Mouse (Mus musculus): ENCODE measurements around the gene Capn10. TPM values are rescaled to one million over a fixed set of nuclear protein-coding genes. Genes with fewer than 3 reads are reported as not detected.

The Capn10 gene
- polyA plus RNA-seq (2016; fragmentation: Nextera tagmentation; extraction: Ambion mirVana) = 55.2 TPM in 2 replicates

DNA sequence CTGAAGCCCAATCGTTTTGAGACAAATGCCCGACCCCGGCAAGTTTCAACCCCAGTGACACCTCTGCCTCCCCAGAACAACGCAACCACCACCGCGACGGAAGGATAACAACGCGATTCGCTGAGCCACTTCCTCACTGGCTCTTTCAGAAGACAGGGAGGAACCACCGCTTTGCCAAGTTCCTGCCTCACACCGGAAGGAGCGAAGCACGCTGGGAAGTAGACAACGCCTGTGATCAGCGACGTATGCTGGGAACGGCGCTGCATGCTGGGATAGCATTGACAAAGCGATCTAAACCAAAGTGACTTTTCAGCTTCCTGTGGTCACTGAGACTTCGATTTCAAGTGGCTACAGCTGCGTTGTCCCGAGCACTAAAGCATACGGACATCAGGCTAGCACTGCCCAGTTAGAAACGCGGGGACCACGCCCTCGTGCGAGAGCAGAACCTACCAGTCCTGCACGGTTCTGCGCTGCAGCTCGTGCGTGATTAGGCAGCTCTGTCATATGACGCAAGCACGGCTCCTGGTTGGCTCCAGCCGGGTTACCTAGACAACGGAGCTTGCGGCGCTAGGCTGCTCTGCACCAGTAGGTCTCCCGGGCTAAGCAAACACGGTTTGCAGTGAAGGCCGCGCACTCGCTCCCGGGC lies at the start of gene Capn10:
Gene Capn10 (plus strand): TSS at position 195 of the 646 bp plus-strand sequence.
- peak within 1 kb of the TSS; percentile 67 for H3K4me2 ChIP-seq (replicated peaks)
- peak within 1 kb of the TSS; percentile 85 for H3K9ac ChIP-seq (replicated peaks)
- H3K36me3 ChIP-seq = peaks cover 14% of the 10 kb centered on the region
- peaks cover 15% of the 10 kb centered on the region; the same call in 1 of the 2 replicates for H3K27me3 ChIP-seq
- H3K9me3 ChIP-seq = no peaks in the 10 kb centered on the region
- WGBS = under 1% methylated on average over 45 of the region's 45 CpGs
- H3K4me3 ChIP-seq = peak within 1 kb of the TSS; percentile 82
- peaks cover 27% of the 10 kb centered on the region for H3K4me1 ChIP-seq
- peak; percentile 100 for ATAC-seq (ENCODE audit: low FRiP score, low read depth)
- peak within 1 kb of the TSS; percentile 97 for H3K27ac ChIP-seq (replicated peaks)

DNA sequence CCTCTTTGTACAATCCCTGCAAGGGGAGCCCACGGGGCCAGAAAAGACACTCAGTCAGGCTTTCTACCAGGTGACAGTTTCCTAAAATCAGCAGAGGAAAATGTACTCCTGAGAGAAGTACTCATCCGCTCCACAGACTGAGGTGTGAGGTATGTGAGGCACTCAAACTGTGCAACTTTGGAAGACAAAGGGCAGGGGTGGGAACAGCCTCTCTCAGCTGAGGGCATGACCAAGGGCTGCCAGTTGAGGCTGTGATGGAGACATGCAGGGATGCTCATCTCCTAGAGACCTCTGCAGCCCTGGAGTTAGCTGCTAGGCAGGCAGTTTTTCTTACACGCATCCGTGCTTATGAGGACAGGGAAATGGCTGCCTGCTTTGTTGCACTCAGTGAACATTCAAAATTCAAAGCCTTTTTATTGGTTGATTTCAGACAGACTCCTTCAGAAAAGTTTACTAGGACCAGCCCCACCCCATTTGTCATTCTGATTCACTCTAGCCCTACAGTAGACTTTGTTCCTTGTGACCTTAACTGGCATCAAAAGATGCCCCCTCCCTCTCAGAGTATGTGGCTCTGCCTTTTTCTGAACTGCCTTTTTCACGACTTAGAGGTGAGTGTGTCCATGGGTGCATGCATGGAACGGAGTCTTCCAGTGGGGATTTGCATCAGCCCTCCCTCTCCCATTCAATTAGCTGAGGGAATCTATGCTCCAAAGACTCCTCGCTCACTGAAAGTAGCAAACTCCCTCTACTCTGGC lies 45.1 kb upstream of the Capn10 start:
- Histone ChIP-seq H3K27ac (replicated peaks) (no peak overlapping the region), H3K4me3 (no peak overlapping the region), H3K27me3 (no peaks in the 10 kb centered on the region), H3K9ac (replicated peaks) (no peak overlapping the region), H3K4me1 (no peaks in the 10 kb centered on the region), H3K9me3 (no peaks in the 10 kb centered on the region), H3K4me2 (replicated peaks) (no peak overlapping the region), H3K36me3 (no peaks in the 10 kb centered on the region)
- 72% methylated on average over 7 of the region's 7 CpGs for WGBS
- no peak for ATAC-seq (ENCODE audit: low FRiP score, low read depth)

DNA sequence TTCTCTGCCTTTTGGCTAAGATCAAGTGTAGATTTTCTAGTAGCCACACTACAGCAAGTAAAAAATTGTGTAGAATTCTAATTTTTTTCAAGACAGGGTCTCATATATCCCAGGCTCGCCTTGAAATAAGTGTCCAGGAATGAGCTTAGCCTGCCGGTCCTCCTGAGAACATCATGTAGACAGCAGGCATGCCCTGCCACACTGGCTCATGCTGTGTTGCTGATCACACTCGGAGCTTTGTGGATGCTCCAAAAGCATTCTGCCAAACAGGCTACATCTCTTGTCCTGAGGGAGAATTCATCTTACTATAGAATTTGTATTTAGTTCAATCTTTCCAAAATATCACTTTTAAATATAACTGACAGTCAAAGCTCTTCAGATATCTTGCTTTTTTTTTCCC lies 41.4 kb upstream of the Capn10 start:
- WGBS = 64% methylated on average over 3 of the region's 3 CpGs
- ATAC-seq (ENCODE audit: low FRiP score, low read depth) = no peak

DNA sequence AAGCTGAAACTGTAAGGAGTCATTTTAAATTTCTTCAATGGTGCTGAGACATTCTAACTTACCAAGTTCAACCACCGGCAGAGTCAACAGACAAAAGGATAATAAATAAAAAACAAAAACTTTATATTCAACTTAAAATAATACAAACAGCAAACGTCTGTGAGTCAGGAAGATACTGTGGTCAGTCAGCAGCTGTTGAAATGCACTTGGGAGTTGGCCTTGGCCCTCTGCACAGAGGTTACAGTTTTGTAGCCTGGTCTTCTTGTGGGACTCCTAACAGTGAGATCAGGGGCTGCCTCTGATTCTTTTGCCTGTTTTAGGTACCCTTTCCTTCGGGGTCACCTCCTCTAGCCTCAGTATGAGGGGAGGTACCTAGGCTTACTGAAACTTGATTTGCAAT lies 40.3 kb upstream of the Capn10 start:
- no peaks in the 10 kb centered on the region for H3K4me1 ChIP-seq
- no peak overlapping the region for H3K27ac ChIP-seq (replicated peaks)
- no peaks in the 10 kb centered on the region for H3K36me3 ChIP-seq
- no peak for ATAC-seq (ENCODE audit: low FRiP score, low read depth)
- no peak overlapping the region for H3K4me2 ChIP-seq (replicated peaks)
- no peak overlapping the region for H3K9ac ChIP-seq (replicated peaks)
- H3K9me3 ChIP-seq = no peaks in the 10 kb centered on the region
- H3K4me3 ChIP-seq = no peak overlapping the region
- WGBS = 73% methylated on average over 3 of the region's 3 CpGs
- H3K27me3 ChIP-seq = 0 out of 2 replicates have a peak, but pooled peaks cover 8% of the 10 kb centered on the region

More for the DNA sequence above, 41.4 kb upstream of the Capn10 start:
- Histone ChIP-seq H3K27ac (replicated peaks) (no peak overlapping the region), H3K27me3 (0 out of 2 replicates have a peak, but pooled peaks cover 8% of the 10 kb centered on the region), H3K4me1 (no peaks in the 10 kb centered on the region), H3K9ac (replicated peaks) (no peak overlapping the region), H3K4me2 (replicated peaks) (no peak overlapping the region), H3K4me3 (no peak overlapping the region), H3K9me3 (no peaks in the 10 kb centered on the region), H3K36me3 (no peaks in the 10 kb centered on the region)

DNA sequence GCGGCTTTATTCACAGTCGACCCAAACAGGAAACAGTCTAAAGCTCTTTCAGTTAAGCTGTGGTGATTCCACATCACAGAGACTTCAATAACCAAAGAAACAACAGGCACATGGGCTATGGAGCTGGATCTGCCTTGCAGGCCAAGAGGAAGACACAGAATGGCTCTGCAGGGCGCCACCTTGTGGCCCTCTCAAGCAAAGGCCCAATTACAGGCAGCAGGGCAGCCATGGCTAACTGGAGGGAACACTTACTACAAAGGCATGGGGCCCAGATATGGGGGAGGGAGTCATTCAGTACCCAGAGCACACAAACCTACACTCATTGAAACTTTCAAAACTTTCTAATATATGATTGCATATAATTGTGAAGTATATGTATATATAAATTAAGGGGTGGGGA lies 39.1 kb upstream of the Capn10 start:
- Histone ChIP-seq H3K9ac (replicated peaks) (no peak overlapping the region), H3K4me3 (no peak overlapping the region), H3K27me3 (peaks cover 17% of the 10 kb centered on the region; the same call in 1 of the 2 replicates), H3K4me2 (replicated peaks) (no peak overlapping the region), H3K27ac (replicated peaks) (no peak overlapping the region), H3K36me3 (no peaks in the 10 kb centered on the region), H3K4me1 (no peaks in the 10 kb centered on the region), H3K9me3 (no peaks in the 10 kb centered on the region)
- WGBS = 8% methylated on average over 3 of the region's 3 CpGs
- ATAC-seq (ENCODE audit: low FRiP score, low read depth) = peak; percentile 70

DNA sequence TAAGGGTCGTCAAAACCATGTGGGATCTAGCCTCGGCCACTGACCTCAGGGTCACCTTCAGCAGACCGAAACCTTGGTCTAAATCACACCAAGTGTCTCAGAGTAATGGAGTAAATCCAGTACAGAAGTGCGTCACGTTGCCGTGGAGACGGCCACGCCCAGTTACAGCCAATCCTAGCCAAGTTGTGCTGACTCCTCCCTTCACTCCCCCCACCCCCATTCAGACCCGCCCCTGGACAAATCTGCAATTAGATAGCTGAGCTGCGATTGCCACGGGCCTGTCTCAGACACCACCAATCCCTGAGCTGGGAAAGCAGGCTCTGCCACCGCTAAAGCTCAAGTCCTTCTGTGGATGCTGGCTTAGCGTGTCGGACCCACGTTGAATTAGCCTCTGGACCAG lies 31.4 kb upstream of the Capn10 start, which contains the start of gene Ankmy1:
Gene Ankmy1 (minus strand): TSS at position 121 of the 400 bp plus-strand sequence.
- Histone ChIP-seq H3K36me3 (no peaks in the 10 kb centered on the region), H3K27ac (replicated peaks) (no peak within 1 kb of the TSS), H3K27me3 (peaks cover 29% of the 10 kb centered on the region), H3K4me3 (peak within 1 kb of the TSS; percentile 30), H3K9ac (replicated peaks) (no peak within 1 kb of the TSS), H3K4me1 (peaks cover 17% of the 10 kb centered on the region), H3K9me3 (no peaks in the 10 kb centered on the region), H3K4me2 (replicated peaks) (peak within 1 kb of the TSS; percentile 50)
- WGBS = 1% methylated on average over 15 of the region's 15 CpGs
- peak; percentile 39 for ATAC-seq (ENCODE audit: low FRiP score, low read depth)

DNA sequence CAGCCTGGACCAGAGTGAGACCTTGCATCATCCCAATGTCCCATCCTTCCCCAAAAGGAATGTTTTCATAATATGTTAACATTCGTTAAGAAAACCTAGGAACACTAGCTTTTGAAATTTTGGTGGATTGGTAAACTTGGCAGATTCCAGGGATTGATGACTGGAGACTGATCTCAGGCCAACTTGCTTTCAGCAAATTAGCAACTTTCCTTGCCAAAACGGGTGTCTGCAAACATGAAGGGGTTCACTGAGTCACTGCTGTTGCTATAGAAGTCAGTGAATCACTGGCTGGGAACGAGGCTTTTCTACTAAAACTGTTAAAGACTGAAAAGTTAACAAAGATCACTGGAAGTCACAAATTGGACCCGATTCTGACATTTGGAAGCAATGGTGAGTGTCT lies 30.5 kb upstream of the Capn10 start:
- no peak overlapping the region for H3K4me2 ChIP-seq (replicated peaks)
- no peaks in the 10 kb centered on the region for H3K9me3 ChIP-seq
- ATAC-seq (ENCODE audit: low FRiP score, low read depth) = no peak
- H3K36me3 ChIP-seq = no peaks in the 10 kb centered on the region
- WGBS = 79% methylated on average over 4 of the region's 4 CpGs
- H3K4me1 ChIP-seq = peaks cover 21% of the 10 kb centered on the region
- H3K4me3 ChIP-seq = no peak overlapping the region
- no peak overlapping the region for H3K9ac ChIP-seq (replicated peaks)
- no peak overlapping the region for H3K27ac ChIP-seq (replicated peaks)
- peaks cover 37% of the 10 kb centered on the region for H3K27me3 ChIP-seq

DNA sequence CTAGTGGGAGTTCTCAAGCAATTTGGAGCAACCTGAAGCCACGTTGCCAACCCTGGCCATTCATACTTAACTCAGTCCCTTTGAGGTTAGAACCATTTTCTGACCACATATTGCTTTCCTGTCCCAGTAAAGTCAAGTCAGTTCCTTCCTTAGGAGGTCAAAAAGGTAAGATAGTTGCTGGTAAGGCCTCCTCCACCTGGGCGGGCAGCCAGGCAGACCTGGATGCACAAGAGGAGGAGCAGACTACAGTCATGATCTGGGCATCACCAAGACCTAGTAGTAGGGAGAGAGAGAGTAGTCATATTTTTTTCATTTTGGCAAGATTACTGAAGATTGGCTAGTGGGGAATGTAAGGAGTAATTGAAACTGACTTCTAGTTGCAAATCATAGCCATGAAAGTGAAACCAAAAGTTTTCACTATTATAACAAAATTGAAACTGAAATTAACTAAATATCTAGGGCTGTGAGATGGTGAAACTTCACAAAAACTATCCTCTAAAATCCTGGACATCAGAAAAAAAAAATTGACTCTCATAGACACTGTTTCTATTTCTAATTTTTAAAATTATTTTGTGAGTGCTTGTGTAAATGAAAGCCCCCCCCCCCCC lies 28.4 kb upstream of the Capn10 start:
- no peak overlapping the region for H3K9ac ChIP-seq (replicated peaks)
- peaks cover 34% of the 10 kb centered on the region for H3K4me1 ChIP-seq
- H3K36me3 ChIP-seq = no peaks in the 10 kb centered on the region
- no peaks in the 10 kb centered on the region for H3K9me3 ChIP-seq
- no peak overlapping the region for H3K27ac ChIP-seq (replicated peaks)
- no peak overlapping the region for H3K4me3 ChIP-seq
- H3K4me2 ChIP-seq (replicated peaks) = no peak overlapping the region
- WGBS = 89% methylated on average over 2 of the region's 2 CpGs
- peaks cover 38% of the 10 kb centered on the region for H3K27me3 ChIP-seq
- ATAC-seq (ENCODE audit: low FRiP score, low read depth) = no peak

DNA sequence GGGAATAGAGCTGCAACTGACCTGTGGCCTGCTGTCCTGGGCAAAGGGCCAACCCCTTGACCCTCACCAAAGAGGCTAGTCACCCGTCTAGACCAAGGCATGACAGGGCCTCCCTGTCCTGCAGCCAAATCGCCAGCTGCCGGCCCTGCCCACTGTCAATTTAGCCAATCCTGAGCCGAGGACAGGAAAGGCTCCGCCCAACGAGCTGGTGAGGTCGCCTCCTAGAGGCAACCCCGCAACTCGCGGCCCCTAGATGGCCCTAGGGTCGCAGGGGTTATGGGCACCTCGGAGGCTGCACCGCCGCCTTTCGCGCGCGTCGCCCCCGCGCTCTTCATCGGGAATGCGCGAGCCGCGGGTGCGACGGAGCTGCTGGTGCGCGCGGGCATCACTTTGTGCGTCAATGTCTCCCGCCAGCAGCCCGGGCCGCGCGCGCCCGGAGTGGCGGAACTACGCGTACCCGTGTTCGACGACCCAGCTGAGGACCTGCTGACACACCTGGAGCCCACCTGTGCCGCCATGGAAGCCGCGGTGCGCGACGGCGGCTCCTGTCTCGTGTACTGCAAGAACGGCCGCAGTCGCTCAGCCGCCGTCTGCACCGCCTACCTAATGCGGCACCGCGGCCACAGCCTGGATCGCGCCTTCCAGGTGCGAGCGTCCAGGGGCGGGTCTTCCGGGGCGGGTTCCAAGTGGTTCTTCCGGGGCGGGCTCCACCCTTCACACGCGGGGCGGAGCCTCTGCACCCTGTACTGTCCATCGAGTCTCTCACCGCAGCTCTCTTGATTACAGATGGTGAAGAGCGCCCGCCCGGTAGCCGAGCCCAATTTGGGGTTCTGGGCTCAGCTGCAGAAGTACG lies 27.2 kb upstream of the Capn10 start, which contains the start of gene Dusp28:
Gene Dusp28 (plus strand): TSS at position 203 of the 853 bp plus-strand sequence.
- H3K4me2 ChIP-seq (replicated peaks) = peak within 1 kb of the TSS; percentile 66
- H3K27ac ChIP-seq (replicated peaks) = peak within 1 kb of the TSS; percentile 87
- under 1% methylated on average over 81 of the region's 81 CpGs for WGBS
- H3K9ac ChIP-seq (replicated peaks) = peak within 1 kb of the TSS; percentile 60
- H3K27me3 ChIP-seq = peaks cover 26% of the 10 kb centered on the region
- ATAC-seq (ENCODE audit: low FRiP score, low read depth) = peak; percentile 86
- H3K36me3 ChIP-seq = no peaks in the 10 kb centered on the region
- H3K4me3 ChIP-seq = peak within 1 kb of the TSS; percentile 78
- H3K9me3 ChIP-seq = no peaks in the 10 kb centered on the region
- H3K4me1 ChIP-seq = peaks cover 41% of the 10 kb centered on the region

DNA sequence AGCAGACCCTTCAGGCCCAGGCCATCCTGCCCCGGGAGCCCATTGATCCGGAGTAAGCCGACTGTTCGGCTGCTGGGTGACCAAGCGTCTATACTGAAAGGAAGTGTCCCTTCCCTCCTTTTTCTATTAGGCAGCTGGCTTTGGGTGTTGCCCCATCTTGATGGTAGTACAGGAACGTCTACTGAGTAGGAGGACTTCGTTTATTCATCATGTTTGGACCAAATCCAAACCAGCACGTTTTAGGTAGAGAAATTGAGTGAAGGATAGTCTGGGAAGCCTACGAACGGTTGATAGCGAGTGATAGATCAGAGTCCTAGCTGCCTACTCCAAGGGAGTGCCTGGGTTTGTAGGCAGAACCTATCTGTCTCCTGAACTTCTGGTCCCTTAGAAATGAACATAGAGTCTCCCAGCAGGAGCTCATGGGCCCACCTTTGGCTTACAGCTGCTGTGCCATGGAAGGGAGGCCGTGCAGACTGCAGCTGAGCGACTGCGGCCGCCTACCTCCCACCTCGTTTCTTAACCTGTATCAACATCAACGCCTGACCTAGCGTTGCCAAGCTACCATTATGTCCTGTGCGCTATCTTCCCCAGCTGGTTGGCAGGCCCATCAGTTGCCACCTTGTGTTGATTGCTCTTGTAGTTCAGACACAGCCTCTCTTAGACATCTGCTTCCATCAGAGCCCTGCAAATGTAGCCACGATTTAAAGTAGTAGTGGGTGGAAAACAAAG lies 26.4 kb upstream of the Capn10 start:
- ATAC-seq (ENCODE audit: low FRiP score, low read depth) = no peak
- peaks cover 20% of the 10 kb centered on the region for H3K27me3 ChIP-seq
- H3K27ac ChIP-seq (replicated peaks) = peak overlapping the region; percentile 87
- peak overlapping the region; percentile 60 for H3K9ac ChIP-seq (replicated peaks)
- H3K4me3 ChIP-seq = peak overlapping the region; percentile 78
- no peaks in the 10 kb centered on the region for H3K9me3 ChIP-seq
- peaks cover 43% of the 10 kb centered on the region for H3K4me1 ChIP-seq
- 51% methylated on average over 20 of the region's 20 CpGs for WGBS
- H3K4me2 ChIP-seq (replicated peaks) = peak overlapping the region; percentile 66
- H3K36me3 ChIP-seq = no peaks in the 10 kb centered on the region

DNA sequence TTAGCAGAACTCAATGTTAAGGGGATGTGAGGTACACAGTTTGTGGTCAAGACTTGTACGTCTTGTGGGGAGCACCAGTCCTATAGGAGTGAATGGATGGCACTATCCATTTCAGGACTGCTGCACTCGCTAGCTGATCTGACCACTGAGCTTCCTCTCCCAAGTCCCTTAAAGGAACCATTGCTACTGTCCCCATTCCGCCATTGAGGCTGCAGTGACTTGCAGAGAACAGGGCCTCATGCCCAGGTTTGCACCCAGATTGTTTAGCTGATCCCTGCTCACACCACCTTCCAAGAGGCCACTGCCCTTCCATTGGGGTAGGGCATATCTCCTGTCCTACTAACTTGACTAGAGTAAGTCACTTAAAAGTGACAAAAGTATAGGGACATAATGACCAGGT lies 25.5 kb upstream of the Capn10 start:
- H3K9ac ChIP-seq (replicated peaks) = no peak overlapping the region
- no peak overlapping the region for H3K27ac ChIP-seq (replicated peaks)
- peaks cover 20% of the 10 kb centered on the region for H3K27me3 ChIP-seq
- 89% methylated on average over 3 of the region's 3 CpGs for WGBS
- H3K4me2 ChIP-seq (replicated peaks) = no peak overlapping the region
- H3K9me3 ChIP-seq = no peaks in the 10 kb centered on the region
- H3K36me3 ChIP-seq = no peaks in the 10 kb centered on the region
- H3K4me3 ChIP-seq = no peak overlapping the region
- ATAC-seq (ENCODE audit: low FRiP score, low read depth) = no peak
- H3K4me1 ChIP-seq = peaks cover 41% of the 10 kb centered on the region
